Mouse (Mus musculus) ES-Bruce4 (cell line): Measurements from ENCODE around the gene Metrnl. TPM values are rescaled to one million over a fixed set of nuclear protein-coding genes. Genes with fewer than 3 reads are reported as not detected.

Experiments
- H3K27ac ChIP-seq: 2 replicates; pipeline ENCODE4 v1.5.1; 2012; ENCODE audit warnings: low read length, inconsistent platforms; ENCODE audit not compliant: insufficient read depth
- H3K27me3 ChIP-seq: 2 replicates; pipeline ENCODE4 v1.6.1; 2012; ENCODE audit warnings: mild to moderate bottlenecking, low read length, inconsistent platforms; ENCODE audit not compliant: control insufficient read depth, poor library complexity, insufficient read depth, severe bottlenecking
- H3K36me3 ChIP-seq: 2 replicates; pipeline ENCODE4 v1.6.1; 2012; ENCODE audit warnings: inconsistent platforms, mild to moderate bottlenecking, low read length, moderate library complexity; ENCODE audit not compliant: control insufficient read depth, poor library complexity, insufficient read depth, severe bottlenecking
- H3K4me1 ChIP-seq: one replicate; pipeline ENCODE4 v1.8.1; 2011; ENCODE audit warnings: low read length; ENCODE audit not compliant: control insufficient read depth, insufficient read depth
- H3K4me3 ChIP-seq: 2 replicates; pipeline ENCODE4 v1.5.1; 2011; ENCODE audit warnings: low read depth, mild to moderate bottlenecking, low read length
- H3K9ac ChIP-seq: 2 replicates; pipeline ENCODE4 v1.6.1; 2012; ENCODE audit warnings: low read depth, mild to moderate bottlenecking, inconsistent platforms; ENCODE audit not compliant: poor library complexity, severe bottlenecking
- H3K9me3 ChIP-seq: replicated peaks from 2 replicates; pipeline ENCODE4 v1.6.1; 2012; ENCODE audit warnings: mild to moderate bottlenecking, low read length, inconsistent platforms; ENCODE audit not compliant: control insufficient read depth, poor library complexity, insufficient read depth, severe bottlenecking
- CTCF ChIP-seq: IDR thresholded peaks from one replicate; pipeline ENCODE4 v1.8.1; 2011; ENCODE audit warnings: low read depth, low read length
- EP300 ChIP-seq: IDR thresholded peaks from 2 replicates; pipeline ENCODE4 v1.6.1; 2011; ENCODE audit warnings: low read depth, low read length; ENCODE audit not compliant: insufficient read depth
- POLR2A ChIP-seq: IDR thresholded peaks from one replicate; pipeline ENCODE4 v1.8.1; 2011; ENCODE audit warnings: low read length; ENCODE audit not compliant: insufficient read depth
- polyA plus RNA-seq: library from polyadenylated mRNA; stranded (reverse); fragments of >200 nt; gene quantifications from 2 replicates; pipeline ENCODE4 v1.2.4, GENCODE M21; 2011; ENCODE audit warnings: low read depth; ENCODE audit not compliant: missing spikeins, insufficient read depth, insufficient read length

The Metrnl gene
- polyA plus RNA-seq, 1 experiment, result 2.6 TPM

DNA sequence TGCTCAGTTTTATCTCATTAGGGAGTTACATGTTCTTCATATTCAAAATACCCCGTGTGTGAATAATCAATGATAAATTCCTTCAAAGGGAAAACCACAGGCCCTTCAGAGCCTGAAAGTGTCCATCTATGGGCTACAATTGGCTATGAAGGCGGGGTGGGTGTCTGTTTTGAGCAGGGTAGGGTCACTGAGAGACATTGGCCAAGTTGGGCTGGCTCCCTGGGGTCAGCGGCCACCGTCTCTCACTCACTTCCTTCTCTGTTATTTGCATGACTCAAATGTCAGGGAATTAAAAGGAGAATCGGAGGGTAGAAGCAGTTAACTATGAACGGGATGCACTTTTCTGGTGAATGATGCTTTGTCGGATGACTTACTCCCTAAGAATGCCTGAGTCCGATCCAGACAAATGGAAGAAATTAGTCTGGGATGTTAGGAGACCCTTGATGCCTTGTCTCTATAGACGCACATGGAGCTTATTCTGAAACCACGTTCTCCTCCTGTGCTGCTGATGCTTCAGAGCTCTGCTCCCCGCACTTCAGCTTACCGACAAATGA lies 45.7 kb downstream of the Metrnl start:
- H3K9ac ChIP-seq, result no peak overlapping the region
- no peaks in the 10 kb centered on the region for H3K27me3 ChIP-seq
- H3K4me3 ChIP-seq, result no peak overlapping the region
- no peak overlapping the region for H3K27ac ChIP-seq
- TF ChIP-seq POLR2A (no peak), CTCF (no peak), EP300 (no peak)
- no peaks in the 10 kb centered on the region for H3K9me3 ChIP-seq
- H3K36me3 ChIP-seq, result no peaks in the 10 kb centered on the region
- H3K4me1 ChIP-seq, result no peaks in the 10 kb centered on the region

DNA sequence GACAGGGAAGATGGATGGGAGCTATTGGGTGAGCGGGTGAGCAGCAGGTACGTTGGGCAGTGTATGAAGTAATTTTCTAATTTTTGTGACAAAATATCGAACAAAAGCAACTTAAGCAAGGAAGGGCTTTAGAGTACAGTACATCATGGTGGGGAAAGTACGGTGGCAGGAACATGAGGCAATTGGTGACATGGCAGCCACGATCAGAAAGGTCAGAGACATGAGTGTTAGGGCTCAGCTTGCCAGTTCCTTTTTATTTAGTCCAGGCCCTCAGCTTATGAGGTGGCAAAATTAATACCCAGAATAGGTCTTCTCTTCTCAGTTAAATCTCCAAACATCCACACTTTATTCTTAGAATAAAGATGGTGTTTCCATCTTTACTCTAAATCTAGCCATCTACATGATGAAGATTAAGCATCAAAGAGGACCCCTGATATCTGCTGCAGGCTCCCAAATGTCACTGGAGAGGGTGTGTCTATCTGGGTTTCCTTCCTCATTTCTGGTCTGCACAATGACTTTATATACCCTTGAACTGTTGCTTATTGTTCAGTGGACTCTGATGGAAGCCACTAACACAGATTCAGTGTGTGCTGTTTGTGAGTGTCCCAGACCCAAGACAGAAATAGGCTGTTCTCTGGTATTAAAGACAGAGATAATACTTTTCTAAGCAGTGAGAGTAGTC lies 46.8 kb downstream of the Metrnl start:
- TF ChIP-seq EP300, result no peak
- no peak for TF ChIP-seq CTCF
- no peak for TF ChIP-seq POLR2A
- Histone ChIP-seq H3K36me3 (no peaks in the 10 kb centered on the region), H3K9me3 (no peaks in the 10 kb centered on the region), H3K9ac (no peak overlapping the region), H3K4me1 (no peaks in the 10 kb centered on the region), H3K27me3 (no peaks in the 10 kb centered on the region), H3K27ac (no peak overlapping the region), H3K4me3 (no peak overlapping the region)

Other genes starting within 250 kb of the Metrnl start
- 43.0 and 49.7 TPM in 2 replicates for gene Tbcd, start 249.6 kb upstream of the Metrnl start, polyA plus RNA-seq
- gene Zfp750, start 182.2 kb upstream of the Metrnl start, polyA plus RNA-seq, result 6.1 and 8.2 TPM in 2 replicates
- gene B3gntl1, start 28.4 kb upstream of the Metrnl start, polyA plus RNA-seq, result 13.1 and 13.5 TPM in 2 replicates
- not detected in 2 replicates for gene Ptchd3, start 128.7 kb downstream of the Metrnl start, polyA plus RNA-seq